Mouse (Mus musculus): ENCODE results near the gene Mgst1. TPM values are rescaled to one million over a fixed set of nuclear protein-coding genes. Genes with fewer than 3 reads are reported as not detected.

Mgst1 gene
- polyA plus RNA-seq (2014; fragmentation: Illumina TruSeq; extraction: RNeasy Lipid Tissue Mini Kit (QIAGEN cat#74804); ENCODE audit: low read depth, low replicate concordance) = 520 TPM

GRCm38 (mm10) chr6:138139930-138140329 lies at the start of gene Mgst1:
Gene Mgst1, plus strand, starts transcription at chr6:138140316.

Other genes with a start within 250 kb of the Mgst1 start
- not detected for gene Slc15a5, start 60.4 kb upstream of the Mgst1 start, polyA plus RNA-seq (2014; fragmentation: Illumina TruSeq; extraction: RNeasy Lipid Tissue Mini Kit (QIAGEN cat#74804); ENCODE audit: low read depth, low replicate concordance)

Measured in sigmoid colon, adult 10 weeks (tissue).